Mouse (Mus musculus) erythroblast, embryonic 14.5 days (primary cell): Measurements from ENCODE around the gene U2af1l4.

ENCODE experiments used
- GATA1 ChIP-seq: IDR thresholded peaks from 2 replicates; pipeline ENCODE4 v1.6.1; 2012; ENCODE audit warnings: low read length, inconsistent platforms, mixed read lengths
- TAL1 ChIP-seq: IDR thresholded peaks from 3 replicates; pipeline ENCODE4 v1.6.1; 2012; ENCODE audit warnings: low read length, inconsistent platforms, mixed read lengths

DNA sequence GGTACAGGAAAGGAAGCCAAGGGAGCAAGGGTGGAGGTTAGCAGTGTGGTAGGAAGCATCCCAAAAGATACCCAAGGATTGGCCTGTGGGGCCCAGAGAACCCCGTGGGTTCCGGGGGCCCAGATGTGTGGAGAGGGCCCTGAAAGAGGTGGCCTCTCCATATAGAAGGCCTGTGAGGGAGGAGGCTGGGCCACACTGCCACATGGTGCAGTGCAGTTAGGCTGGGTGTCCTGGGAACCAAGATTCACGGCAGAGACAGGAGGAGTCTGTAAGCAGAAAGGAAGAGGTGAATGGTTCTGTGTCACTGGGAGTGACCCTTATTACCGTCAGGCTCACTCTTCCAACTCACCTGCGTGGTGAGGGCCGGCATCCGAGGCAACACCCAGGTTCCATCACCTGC lies 22.5 kb upstream of the U2af1l4 start:
- no peak for TF ChIP-seq TAL1
- no peak for TF ChIP-seq GATA1
